Mouse (Mus musculus) lung, postnatal 0 days (tissue): Measurements from ENCODE around the gene Ints13. TPM values are rescaled to one million over a fixed set of nuclear protein-coding genes. Genes with fewer than 3 reads are reported as not detected.

Source experiments
- ATAC-seq: fragments of 200-750 bp; cut with Nextera tagmentation; 2 replicates; pipeline ENCODE4 v1.8.0; 2017; ENCODE audit warnings: moderate library complexity
- DNase-seq: peaks from one replicate; pipeline ENCODE4 v3.0.0-alpha.2; 2016; ENCODE audit warnings: low spot score
- H3K27ac ChIP-seq: fragments of 300-500 bp; sonication (generic); 2 replicates; pipeline ENCODE4 v1.5.1; 2014; ENCODE audit warnings: antibody characterized with exemption, mild to moderate bottlenecking, low read length, mixed read lengths
- H3K27me3 ChIP-seq: fragments of 300-500 bp; sonication (generic); replicated peaks from 2 replicates; pipeline ENCODE4 v1.6.1; 2014; ENCODE audit warnings: low read length, mixed read lengths; ENCODE audit not compliant: insufficient read depth
- H3K36me3 ChIP-seq: fragments of 300-500 bp; sonication (generic); 2 replicates; pipeline ENCODE4 v1.6.1; 2014; ENCODE audit warnings: low read length, mixed read lengths; ENCODE audit not compliant: insufficient read depth
- H3K4me1 ChIP-seq: fragments of 300-500 bp; sonication (generic); 2 replicates; pipeline ENCODE4 v1.6.1; 2014; ENCODE audit warnings: antibody characterized with exemption, low read depth, low read length, mixed read lengths; ENCODE audit not compliant: insufficient read depth
- H3K4me2 ChIP-seq: fragments of 300-500 bp; sonication (generic); replicated peaks from 2 replicates; pipeline ENCODE4 v1.6.1; 2014; ENCODE audit warnings: low read depth, mild to moderate bottlenecking, low read length, moderate library complexity, mixed read lengths
- H3K4me3 ChIP-seq: fragments of 300-500 bp; sonication (generic); 2 replicates; pipeline ENCODE4 v1.5.1; 2014; ENCODE audit warnings: low read depth, low read length
- H3K9ac ChIP-seq: fragments of 300-500 bp; sonication (generic); replicated peaks from 2 replicates; pipeline ENCODE4 v1.6.1; 2014; ENCODE audit warnings: low read depth, mild to moderate bottlenecking
- H3K9me3 ChIP-seq: fragments of 300-500 bp; sonication (generic); 2 replicates; pipeline ENCODE4 v1.6.1; 2016; ENCODE audit warnings: low read length, mixed read lengths
- CTCF ChIP-seq: IDR thresholded peaks from 2 replicates; pipeline ENCODE4 v1.5.1; 2016; ENCODE audit warnings: antibody characterized with exemption, mild to moderate bottlenecking
- EP300 ChIP-seq: IDR thresholded peaks from 2 replicates; pipeline ENCODE4 v1.6.1; 2016; ENCODE audit warnings: antibody characterized with exemption, mild to moderate bottlenecking, control low read depth
- WGBS: fragments of 180-500 bp; shearing (Covaris S2); extraction: QIAGEN DNeasy Blood & Tissue Kit; methylation state at CpG from one replicate; pipeline ENCODE4 v1.1.7; 2014; 5-methylcytosine and 5-hydroxymethylcytosine counted together
- polyA plus RNA-seq: library from polyadenylated mRNA; unstranded; fragments of >200 nt; fragmentation: Nextera tagmentation; extraction: Ambion mirVana; gene quantifications from 2 replicates; pipeline ENCODE4 v1.2.1, GENCODE M21; 2015

The Ints13 gene
- polyA plus RNA-seq, 1 experiment from 2014 or later = 27.4 TPM

- H3K36me3 ChIP-seq = no peaks in the 10 kb centered on the region
- H3K4me3 ChIP-seq = no peak overlapping the region
- no peaks in the 10 kb centered on the region for H3K9me3 ChIP-seq
- ATAC-seq (no peak), DNase-seq (no peak)
- no peak overlapping the region for H3K4me2 ChIP-seq
- TF ChIP-seq EP300 (no peak), CTCF (no peak)
- H3K4me1 ChIP-seq = no peaks in the 10 kb centered on the region; the same call in 1 of the 2 replicates
- no peaks in the 10 kb centered on the region for H3K27me3 ChIP-seq
- WGBS = 66% methylated on average over 5 of the region's 5 CpGs
- no peak overlapping the region for H3K27ac ChIP-seq
- H3K9ac ChIP-seq = no peak overlapping the region
Observed at GRCm38 (mm10) chr6:146535501-146535900, 42.1 kb downstream of the Ints13 start.

- H3K27me3 ChIP-seq = no peaks in the 10 kb centered on the region
- ATAC-seq = no peak
Observed at GRCm38 (mm10) chr6:146533146-146533545, 44.5 kb downstream of the Ints13 start.

GRCm38 (mm10) chr6:146530769-146531168 is 46.9 kb downstream of the Ints13 start:
- WGBS = 36% methylated on average over 5 of the region's 5 CpGs
- peak; percentile 94 for ATAC-seq
- peak; percentile 94 for TF ChIP-seq EP300
- TF ChIP-seq CTCF = no peak
- no peak overlapping the region for H3K4me3 ChIP-seq
- no peaks in the 10 kb centered on the region for H3K36me3 ChIP-seq
- no peaks in the 10 kb centered on the region; the same call in 1 of the 2 replicates for H3K4me1 ChIP-seq
- H3K4me2 ChIP-seq = no peak overlapping the region
- no peaks in the 10 kb centered on the region for H3K9me3 ChIP-seq
- no peak overlapping the region for H3K9ac ChIP-seq
- DNase-seq = peak; percentile 79
- no peak overlapping the region for H3K27ac ChIP-seq
- H3K27me3 ChIP-seq = no peaks in the 10 kb centered on the region

More at GRCm38 (mm10) chr6:146533146-146533545, 44.5 kb downstream of the Ints13 start:
- H3K27ac ChIP-seq = no peak overlapping the region
- H3K4me2 ChIP-seq = no peak overlapping the region
- TF ChIP-seq CTCF (no peak), EP300 (no peak)
- no peak for DNase-seq
- H3K9me3 ChIP-seq = no peaks in the 10 kb centered on the region
- H3K4me1 ChIP-seq = no peaks in the 10 kb centered on the region; the same call in 1 of the 2 replicates
- no peak overlapping the region for H3K9ac ChIP-seq
- H3K36me3 ChIP-seq = no peaks in the 10 kb centered on the region
- no peak overlapping the region for H3K4me3 ChIP-seq
- WGBS = 84% methylated on average over 4 of the region's 4 CpGs

GRCm38 (mm10) chr6:146530363-146530762 is 47.3 kb downstream of the Ints13 start:
- Histone ChIP-seq H3K4me1 (no peaks in the 10 kb centered on the region; the same call in 1 of the 2 replicates), H3K9me3 (no peaks in the 10 kb centered on the region), H3K27me3 (no peaks in the 10 kb centered on the region), H3K4me2 (no peak overlapping the region), H3K27ac (no peak overlapping the region), H3K36me3 (no peaks in the 10 kb centered on the region), H3K4me3 (no peak overlapping the region), H3K9ac (no peak overlapping the region)
- peak; percentile 75 for ATAC-seq
- 39% methylated on average over 7 of the region's 7 CpGs for WGBS
- TF ChIP-seq EP300 (no peak), CTCF (no peak)
- no peak for DNase-seq

GRCm38 (mm10) chr6:146527537-146527936 is 50.1 kb downstream of the Ints13 start:
- no peak for ATAC-seq
- H3K4me3 ChIP-seq = no peak overlapping the region
- H3K9me3 ChIP-seq = no peaks in the 10 kb centered on the region
- TF ChIP-seq EP300 (no peak), CTCF (no peak)
- 74% methylated on average over 2 of the region's 2 CpGs for WGBS
- DNase-seq = no peak
- no peaks in the 10 kb centered on the region for H3K36me3 ChIP-seq
- no peaks in the 10 kb centered on the region for H3K27me3 ChIP-seq
- no peak overlapping the region for H3K27ac ChIP-seq
- no peak overlapping the region for H3K4me2 ChIP-seq
- no peak overlapping the region for H3K9ac ChIP-seq
- no peaks in the 10 kb centered on the region; the same call in 1 of the 2 replicates for H3K4me1 ChIP-seq

GRCm38 (mm10) chr6:146525500-146525899 is 52.1 kb downstream of the Ints13 start:
- no peak overlapping the region for H3K4me2 ChIP-seq
- H3K9me3 ChIP-seq = no peaks in the 10 kb centered on the region
- no peak overlapping the region for H3K9ac ChIP-seq
- no peaks in the 10 kb centered on the region for H3K4me1 ChIP-seq
- DNase-seq (no peak), ATAC-seq (no peak)
- H3K4me3 ChIP-seq = no peak overlapping the region
- 74% methylated on average over 2 of the region's 2 CpGs for whole genome bisulfite sequencing
- TF ChIP-seq EP300 (no peak), CTCF (no peak)
- no peaks in the 10 kb centered on the region for H3K27me3 ChIP-seq
- H3K36me3 ChIP-seq = no peaks in the 10 kb centered on the region
- no peak overlapping the region for H3K27ac ChIP-seq
